Mouse (Mus musculus) hindlimb bud, embryonic 11.5 days (tissue): ENCODE measurements around the gene Btbd2.
A peak's percentile ranks its signal among the peaks of the same experiment; 100 is the strongest.

Experiments
- DNase-seq: peaks from one replicate; pipeline ENCODE4 v3.0.0-alpha.2; 2012; ENCODE audit warnings: low read depth, low spot score; ENCODE audit errors: extremely low spot score

The Btbd2 gene

GRCm38 (mm10) chr10:80692249-80693165 is 35.6 kb upstream of the Btbd2 start:
- no peak for DNase-seq

- no peak for DNase-seq
Measured at GRCm38 (mm10) chr10:80687850-80688249, 31.0 kb upstream of the Btbd2 start.

GRCm38 (mm10) chr10:80686617-80687016 is 29.7 kb upstream of the Btbd2 start:
- DNase-seq = no peak

GRCm38 (mm10) chr10:80684984-80685383 is 28.1 kb upstream of the Btbd2 start:
- no peak for DNase-seq

- no peak for DNase-seq
Measured at GRCm38 (mm10) chr10:80684214-80684613, 27.3 kb upstream of the Btbd2 start.

GRCm38 (mm10) chr10:80683647-80684046 is 26.8 kb upstream of the Btbd2 start:
- no peak for DNase-seq

GRCm38 (mm10) chr10:80682003-80682402 is 25.1 kb upstream of the Btbd2 start:
- DNase-seq = no peak

- no peak for DNase-seq
Measured at GRCm38 (mm10) chr10:80680260-80680696, 23.4 kb upstream of the Btbd2 start.

- DNase-seq = no peak
Measured at GRCm38 (mm10) chr10:80679556-80680259, 22.8 kb upstream of the Btbd2 start.

GRCm38 (mm10) chr10:80678601-80679377 is 21.9 kb upstream of the Btbd2 start:
- no peak for DNase-seq

- no peak for DNase-seq
Measured at GRCm38 (mm10) chr10:80677942-80678436, 21.1 kb upstream of the Btbd2 start, which contains the start of gene Mknk2. Gene Mknk2 (minus strand): TSS chr10:80678112.

- no peak for DNase-seq
Measured at GRCm38 (mm10) chr10:80677128-80677875, 20.4 kb upstream of the Btbd2 start.

GRCm38 (mm10) chr10:80676198-80676928 is 19.5 kb upstream of the Btbd2 start:
- peak; percentile 99 for DNase-seq

GRCm38 (mm10) chr10:80675405-80676197 is 18.7 kb upstream of the Btbd2 start:
- DNase-seq = no peak

GRCm38 (mm10) chr10:80674851-80675404 is 18.1 kb upstream of the Btbd2 start:
- no peak for DNase-seq

GRCm38 (mm10) chr10:80674161-80674711 is 17.4 kb upstream of the Btbd2 start:
- DNase-seq = no peak

GRCm38 (mm10) chr10:80673690-80674089 is 16.8 kb upstream of the Btbd2 start:
- DNase-seq = no peak
